Mouse (Mus musculus) midbrain, postnatal 0 days (tissue): ENCODE measurements around the gene Ccdc73. TPM values are rescaled to one million over a fixed set of nuclear protein-coding genes. Genes with fewer than 3 reads are reported as not detected.
"Not testable (repeated sequence)": the region's sequence is repeated elsewhere in the genome, so short reads cannot be mapped to it uniquely, and the experiment has no call there.

Source experiments
- ATAC-seq: fragments of 200-750 bp; cut with Nextera tagmentation; 2 replicates; pipeline ENCODE4 v1.8.0; 2017; ENCODE audit warnings: moderate number of reproducible peaks, mild to moderate bottlenecking, moderate TSS enrichment, moderate library complexity; ENCODE audit not compliant: low FRiP score
- DNase-seq: peaks from one replicate; pipeline ENCODE4 v3.0.0-alpha.2; 2015; ENCODE audit warnings: low spot score
- H3K27ac ChIP-seq: fragments of 300-500 bp; sonication (generic); 2 replicates; pipeline ENCODE4 v1.5.1; 2014; ENCODE audit warnings: low read depth, mild to moderate bottlenecking, low read length, mixed read lengths
- H3K27me3 ChIP-seq: fragments of 300-500 bp; sonication (generic); 2 replicates; pipeline ENCODE4 v1.6.1; 2014; ENCODE audit warnings: low read length, control low read depth, mixed read lengths; ENCODE audit not compliant: insufficient read depth
- H3K36me3 ChIP-seq: fragments of 300-500 bp; sonication (generic); 2 replicates; pipeline ENCODE4 v1.6.1; 2014; ENCODE audit warnings: low read length, control low read depth, mixed read lengths; ENCODE audit not compliant: insufficient read depth
- H3K4me1 ChIP-seq: fragments of 300-500 bp; sonication (generic); 2 replicates; pipeline ENCODE4 v1.6.1; 2014; ENCODE audit warnings: mild to moderate bottlenecking, control low read depth, antibody characterized with exemption, low read length, mixed read lengths; ENCODE audit not compliant: insufficient read depth
- H3K4me2 ChIP-seq: fragments of 300-500 bp; sonication (generic); 2 replicates; pipeline ENCODE4 v1.6.1; 2014; ENCODE audit warnings: low read depth, mild to moderate bottlenecking, low read length, mixed read lengths; ENCODE audit not compliant: poor library complexity, severe bottlenecking
- H3K4me3 ChIP-seq: fragments of 300-500 bp; sonication (generic); 2 replicates; pipeline ENCODE4 v1.5.1; 2014; ENCODE audit warnings: low read depth, mild to moderate bottlenecking, low read length, moderate library complexity
- H3K9ac ChIP-seq: fragments of 300-500 bp; sonication (generic); replicated peaks from 2 replicates; pipeline ENCODE4 v1.6.1; 2014; ENCODE audit warnings: mild to moderate bottlenecking, low read length, moderate library complexity, mixed read lengths; ENCODE audit not compliant: poor library complexity, severe bottlenecking
- H3K9me3 ChIP-seq: fragments of 300-500 bp; sonication (generic); 2 replicates; pipeline ENCODE4 v1.6.1; 2016; ENCODE audit warnings: low read length, control low read depth
- CTCF ChIP-seq: IDR thresholded peaks from 2 replicates; pipeline ENCODE4 v1.5.1; 2016; ENCODE audit warnings: antibody characterized with exemption, mild to moderate bottlenecking
- WGBS: fragments of 180-500 bp; shearing (Covaris S2); extraction: QIAGEN DNeasy Blood & Tissue Kit; methylation state at CpG from one replicate; pipeline ENCODE4 v1.1.7; 2014; 5-methylcytosine and 5-hydroxymethylcytosine counted together
- polyA plus RNA-seq: library from polyadenylated mRNA; unstranded; fragments of >200 nt; fragmentation: Nextera tagmentation; extraction: Ambion mirVana; gene quantifications from 2 replicates; pipeline ENCODE4 v1.2.1, GENCODE M21; 2015
- total RNA-seq: library from RNA; depleted of rRNA; stranded (reverse); fragments of >200 nt; gene quantifications from 2 replicates; pipeline ENCODE4 v1.2.3, GENCODE M21; 2014

Ccdc73 gene
- total and polyA plus RNA-seq, 2 experiments from 2014 or later = 0.71 to 4.5 TPM

GRCm38 (mm10) chr2:105017802-105018201 is 150.2 kb downstream of the Ccdc73 start:
- WGBS = 81% methylated on average over 3 of the region's 3 CpGs
- Histone ChIP-seq H3K27me3 (no peaks in the 10 kb centered on the region), H3K4me3 (no peak overlapping the region), H3K9me3 (no peaks in the 10 kb centered on the region), H3K4me1 (peaks cover 6% of the 10 kb centered on the region), H3K4me2 (no peak overlapping the region), H3K27ac (no peak overlapping the region), H3K9ac (no peak overlapping the region), H3K36me3 (peaks cover 3% of the 10 kb centered on the region; the same call in 1 of the 2 replicates)
- ATAC-seq (no peak), DNase-seq (no peak)
- no peak for TF ChIP-seq CTCF

GRCm38 (mm10) chr2:105019457-105019856 is 151.9 kb downstream of the Ccdc73 start:
- no peaks in the 10 kb centered on the region for H3K27me3 ChIP-seq
- H3K27ac ChIP-seq = no peak overlapping the region
- no peak overlapping the region for H3K9ac ChIP-seq
- H3K9me3 ChIP-seq = no peaks in the 10 kb centered on the region
- H3K4me1 ChIP-seq = peaks cover 6% of the 10 kb centered on the region
- 88% methylated on average over 1 of the region's 1 CpGs for WGBS
- TF ChIP-seq CTCF = no peak
- H3K36me3 ChIP-seq = no peaks in the 10 kb centered on the region
- ATAC-seq (no peak), DNase-seq (no peak)
- no peak overlapping the region for H3K4me2 ChIP-seq
- no peak overlapping the region for H3K4me3 ChIP-seq

- no peaks in the 10 kb centered on the region for H3K36me3 ChIP-seq
- ATAC-seq = no peak
- no peaks in the 10 kb centered on the region for H3K9me3 ChIP-seq
- H3K27ac ChIP-seq = no peak overlapping the region
- no peak for TF ChIP-seq CTCF
- H3K27me3 ChIP-seq = no peaks in the 10 kb centered on the region
- no peaks in the 10 kb centered on the region for H3K4me1 ChIP-seq
- no peak overlapping the region for H3K4me2 ChIP-seq
- H3K4me3 ChIP-seq = no peak overlapping the region
- no peak for DNase-seq
- no peak overlapping the region for H3K9ac ChIP-seq
- 83% methylated on average over 12 of the region's 12 CpGs for WGBS
Measured at GRCm38 (mm10) chr2:105021256-105021655, 153.7 kb downstream of the Ccdc73 start.

- no peak for ATAC-seq
- 90% methylated on average over 2 of the region's 2 CpGs for WGBS
- no peak overlapping the region for H3K4me2 ChIP-seq
- no peak for DNase-seq
- H3K27ac ChIP-seq = no peak overlapping the region
- no peaks in the 10 kb centered on the region for H3K9me3 ChIP-seq
- H3K27me3 ChIP-seq = no peaks in the 10 kb centered on the region
- H3K4me1 ChIP-seq = no peaks in the 10 kb centered on the region
- no peak overlapping the region for H3K4me3 ChIP-seq
- H3K9ac ChIP-seq = no peak overlapping the region
- no peak for TF ChIP-seq CTCF
- no peaks in the 10 kb centered on the region for H3K36me3 ChIP-seq
Measured at GRCm38 (mm10) chr2:105021836-105022235, 154.2 kb downstream of the Ccdc73 start.

- H3K9ac ChIP-seq = no peak overlapping the region
- no peak overlapping the region for H3K4me2 ChIP-seq
- no peaks in the 10 kb centered on the region for H3K9me3 ChIP-seq
- 85% methylated on average over 6 of the region's 6 CpGs for WGBS
- no peaks in the 10 kb centered on the region for H3K27me3 ChIP-seq
- H3K36me3 ChIP-seq = no peaks in the 10 kb centered on the region
- DNase-seq = no peak
- H3K4me3 ChIP-seq = no peak overlapping the region
- H3K4me1 ChIP-seq = no peaks in the 10 kb centered on the region
- TF ChIP-seq CTCF = no peak
- no peak for ATAC-seq
- no peak overlapping the region for H3K27ac ChIP-seq
Measured at GRCm38 (mm10) chr2:105023031-105023615, 155.5 kb downstream of the Ccdc73 start.

GRCm38 (mm10) chr2:105023815-105024214 is 156.2 kb downstream of the Ccdc73 start:
- 75% methylated on average over 4 of the region's 4 CpGs for WGBS
- H3K4me1 ChIP-seq = no peaks in the 10 kb centered on the region
- no peak for ATAC-seq
- H3K4me2 ChIP-seq = no peak overlapping the region
- no peak for TF ChIP-seq CTCF
- no peaks in the 10 kb centered on the region for H3K27me3 ChIP-seq
- no peak overlapping the region for H3K27ac ChIP-seq
- no peak for DNase-seq
- no peak overlapping the region for H3K4me3 ChIP-seq
- H3K9me3 ChIP-seq = no peaks in the 10 kb centered on the region
- H3K9ac ChIP-seq = no peak overlapping the region
- H3K36me3 ChIP-seq = no peaks in the 10 kb centered on the region

GRCm38 (mm10) chr2:105025610-105026009 is 158.0 kb downstream of the Ccdc73 start:
- H3K27ac ChIP-seq, DNase-seq, H3K9ac ChIP-seq, H3K4me3 ChIP-seq, ATAC-seq, H3K9me3 ChIP-seq, H3K4me1 ChIP-seq, H3K27me3 ChIP-seq, H3K4me2 ChIP-seq, H3K36me3 ChIP-seq: not testable (repeated sequence)
- WGBS = 84% methylated on average over 12 of the region's 12 CpGs
